Comparison of ENCODE assay signal across 8 mouse cellular contexts in genomic region chr2:35898425-35899134, GRCm38 (mm10).
A peak's percentile ranks its signal among the peaks of the same experiment; 100 is the strongest.
DNase-seq lines count a peak whose midpoint lies in the region; ATAC-seq lines count a peak whose summit lies in the region.

No protein-coding gene starts in this region.

- H3K9me3 ChIP-seq in kidney, embryonic 14.5 days (ENCODE audit: control insufficient read depth, low read length), result no peaks in the 10 kb centered on the region
- no peaks in the 10 kb centered on the region for H3K9me3 ChIP-seq in embryonic facial prominence, embryonic 15.5 days (replicated peaks)
- H3K9me3 ChIP-seq in forebrain, embryonic 16.5 days (ENCODE audit: control insufficient read depth, low read length), result no peaks in the 10 kb centered on the region

- no peak overlapping the region for H3K4me2 ChIP-seq in kidney, embryonic 14.5 days (replicated peaks; ENCODE audit: low read depth, low read length)
- H3K4me2 ChIP-seq in embryonic facial prominence, embryonic 15.5 days (replicated peaks), result no peak overlapping the region
- H3K4me2 ChIP-seq in forebrain, embryonic 16.5 days (ENCODE audit: low read length), result no peak overlapping the region

- no peaks in the 10 kb centered on the region for H3K27me3 ChIP-seq in kidney, embryonic 14.5 days (ENCODE audit: control insufficient read depth, insufficient read depth, low read length)
- no peaks in the 10 kb centered on the region for H3K27me3 ChIP-seq in embryonic facial prominence, embryonic 15.5 days
- no peaks in the 10 kb centered on the region for H3K27me3 ChIP-seq in forebrain, embryonic 16.5 days (replicated peaks; ENCODE audit: control insufficient read depth, insufficient read depth, low read length)

- WGBS in kidney, embryonic 14.5 days, result 52% methylated on average over 6 of the region's 6 CpGs
- 62% methylated on average over 6 of the region's 6 CpGs for whole genome bisulfite sequencing in embryonic facial prominence, embryonic 15.5 days
- 88% methylated on average over 6 of the region's 6 CpGs for WGBS in forebrain, embryonic 16.5 days

- no peaks in the 10 kb centered on the region for H3K4me1 ChIP-seq in kidney, embryonic 14.5 days (ENCODE audit: control insufficient read depth, insufficient read depth, low read length)
- no peaks in the 10 kb centered on the region for H3K4me1 ChIP-seq in embryonic facial prominence, embryonic 15.5 days
- H3K4me1 ChIP-seq in forebrain, embryonic 16.5 days (replicated peaks; ENCODE audit: control insufficient read depth, insufficient read depth, low read length), result no peaks in the 10 kb centered on the region

- H3K4me3 ChIP-seq in kidney, embryonic 14.5 days (ENCODE audit: low read length), result no peak overlapping the region
- no peak overlapping the region for H3K4me3 ChIP-seq in embryonic facial prominence, embryonic 15.5 days (replicated peaks)
- H3K4me3 ChIP-seq in forebrain, embryonic 16.5 days (replicated peaks; ENCODE audit: low read length), result no peak overlapping the region

- peak; percentile 74 for ATAC-seq in kidney, embryonic 14.5 days (ENCODE audit: low FRiP score, low TSS enrichment)
- ATAC-seq in embryonic facial prominence, embryonic 15.5 days (ENCODE audit: insufficient number of reproducible peaks, low FRiP score, low TSS enrichment, low read depth), result peak; percentile 89
- no peak for ATAC-seq in forebrain, embryonic 16.5 days

- no peak overlapping the region for H3K27ac ChIP-seq in kidney, embryonic 14.5 days (ENCODE audit: low read depth, low read length)
- H3K27ac ChIP-seq in embryonic facial prominence, embryonic 15.5 days (replicated peaks), result no peak overlapping the region; the same call in 1 of the 2 replicates
- H3K27ac ChIP-seq in forebrain, embryonic 16.5 days (ENCODE audit: low read length), result no peak overlapping the region

- no peak overlapping the region for H3K9ac ChIP-seq in kidney, embryonic 14.5 days (ENCODE audit: low read depth, low read length)
- H3K9ac ChIP-seq in embryonic facial prominence, embryonic 15.5 days, result no peak overlapping the region
- H3K9ac ChIP-seq in forebrain, embryonic 16.5 days (replicated peaks; ENCODE audit: low read depth, low read length), result no peak overlapping the region

- DNase-seq in kidney, adult 18-20 months, result no peak
- DNase-seq in kidney, postnatal 25 days, result peak; percentile 5 to 42
- DNase-seq in natural killer cell, adult 2 months (ENCODE audit: low spot score in 2 of 2), result peak; percentile 52 to 63
- no peak for DNase-seq in cerebellum, adult 8-10 months
- no peak for DNase-seq in urinary bladder, postnatal 4 days (ENCODE audit: low spot score in 2 of 2)

- H3K36me3 ChIP-seq in kidney, embryonic 14.5 days (ENCODE audit: control insufficient read depth, insufficient read depth, low read length), result no peaks in the 10 kb centered on the region
- H3K36me3 ChIP-seq in embryonic facial prominence, embryonic 15.5 days, result no peaks in the 10 kb centered on the region
- H3K36me3 ChIP-seq in forebrain, embryonic 16.5 days (ENCODE audit: control insufficient read depth, insufficient read depth), result no peaks in the 10 kb centered on the region

Comparison
In these comparisons a context has a peak if more than half of its experiments do, and no peak if none do; other contexts are left out.
1. DNase-seq: peak in kidney, postnatal 25 days (2 of 2) and natural killer cell, adult 2 months (2 of 2); none in kidney, adult 18-20 months (single experiment), cerebellum, adult 8-10 months (single experiment) and urinary bladder, postnatal 4 days (0 of 2).